Mouse (Mus musculus): ENCODE measurements around the gene Nsun6.

Nsun6 gene

DNA sequence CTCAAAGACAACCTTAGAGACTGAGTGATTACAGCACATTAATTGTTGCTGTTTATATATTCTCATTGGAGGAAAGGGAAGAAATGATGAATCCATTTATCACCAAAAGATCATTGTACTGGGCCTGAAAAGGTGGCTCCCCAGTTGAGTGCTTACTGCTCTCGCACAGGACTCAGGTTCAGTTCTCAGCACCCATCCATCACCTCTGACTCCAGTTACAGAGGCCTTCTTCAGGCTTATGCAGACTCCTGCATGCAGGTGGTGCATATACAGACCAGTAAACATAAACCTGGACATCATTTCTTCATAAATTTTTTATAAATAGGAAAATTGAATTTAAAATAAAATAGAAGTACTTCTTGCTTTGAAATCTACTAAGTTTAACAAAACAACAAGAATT lies 46.8 kb downstream of the Nsun6 start:
- POLR2A ChIA-PET: no interaction called here
- CTCF ChIA-PET: no interaction called here

DNA sequence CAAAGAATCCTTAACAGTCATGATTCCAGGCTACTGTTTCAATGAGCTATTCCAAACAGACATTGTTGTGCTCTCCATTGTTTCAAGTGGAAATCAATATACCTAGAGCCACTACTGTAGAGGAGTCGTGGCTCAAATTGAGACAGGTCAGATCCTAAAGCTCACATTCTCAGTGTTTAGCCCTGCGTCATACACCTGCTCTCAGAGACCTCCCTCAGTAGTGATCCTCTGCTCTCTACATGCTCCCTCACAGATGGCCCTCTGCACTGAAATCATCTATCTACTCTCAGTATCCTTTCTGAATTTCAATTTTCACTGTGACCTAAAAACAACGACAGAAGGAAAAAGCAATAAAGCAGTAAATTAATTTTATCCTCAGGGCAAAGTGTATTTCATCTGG lies 47.3 kb downstream of the Nsun6 start:
- ChIA-PET CTCF (interaction anchor here in 1 of 4 experiments (0.7 kb wide), 1 partner anchor 13 kb away, joined by 3 read pairs; no protein-coding TSS in a partner anchor), POLR2A (no interaction called here)

DNA sequence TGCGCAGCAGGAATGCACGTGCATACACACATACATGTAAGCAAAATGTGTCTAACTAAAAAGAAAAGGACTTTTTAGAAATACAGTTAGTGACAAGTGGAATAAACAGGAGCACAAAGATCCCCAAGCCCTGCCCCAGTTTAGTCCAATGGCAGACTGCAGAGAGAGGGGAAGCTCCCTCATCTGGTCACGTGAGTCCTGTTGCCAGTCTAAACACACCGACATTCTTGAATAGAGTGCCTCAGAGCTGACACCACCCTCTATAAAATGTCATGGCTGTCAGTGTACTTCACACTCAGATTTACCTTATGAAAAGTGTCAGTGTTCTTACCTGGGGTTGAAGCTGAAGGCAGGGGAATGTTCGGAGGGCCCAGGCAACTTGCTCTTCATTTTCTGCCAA lies 57.0 kb downstream of the Nsun6 start:
- CTCF ChIA-PET: no interaction called here
- POLR2A ChIA-PET: interaction anchor here in 1 of 4 experiments (0.6 kb wide), 1 partner anchor 43 kb away, joined by 4 read pairs; no protein-coding TSS in a partner anchor

DNA sequence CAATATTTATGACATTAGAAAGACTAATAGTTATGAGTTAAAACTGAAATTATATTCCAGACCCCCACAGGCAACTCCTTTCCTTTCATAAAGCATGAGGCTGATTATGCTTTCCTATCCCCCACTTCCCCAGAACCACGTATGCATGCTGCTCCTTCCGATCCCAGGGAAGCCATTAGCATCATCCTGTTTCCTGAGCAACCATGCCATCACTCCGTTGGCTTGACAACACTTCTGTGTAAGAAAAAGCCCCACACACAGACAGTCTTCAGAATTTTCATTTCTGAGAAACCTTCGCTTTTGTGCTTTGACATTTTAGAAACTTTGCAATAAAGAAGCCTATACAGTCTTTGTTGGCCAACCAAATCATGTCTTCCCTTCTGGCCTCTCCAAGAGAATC lies 58.8 kb downstream of the Nsun6 start:
- ChIA-PET CTCF (no interaction called here), POLR2A (no interaction called here)

DNA sequence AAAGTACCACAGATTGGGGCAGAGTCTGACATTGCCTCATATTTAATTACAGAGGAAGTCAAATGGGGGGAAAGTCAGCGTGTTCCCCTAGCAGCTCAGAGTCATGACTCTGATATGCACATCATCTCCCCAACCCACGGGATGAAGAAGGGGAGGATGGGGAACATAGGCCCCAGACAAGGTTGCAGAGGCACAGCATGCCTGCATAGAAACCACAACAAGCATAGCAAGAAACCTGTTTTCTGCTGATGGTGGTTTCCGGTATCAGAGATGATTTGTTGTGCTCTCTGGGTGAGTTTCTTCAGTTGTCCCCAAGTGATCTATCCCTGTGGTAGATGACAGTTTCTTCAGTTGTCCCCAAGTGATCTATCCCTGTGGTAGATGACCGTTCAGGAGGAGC lies 62.3 kb downstream of the Nsun6 start:
- CTCF ChIA-PET: no interaction called here

DNA sequence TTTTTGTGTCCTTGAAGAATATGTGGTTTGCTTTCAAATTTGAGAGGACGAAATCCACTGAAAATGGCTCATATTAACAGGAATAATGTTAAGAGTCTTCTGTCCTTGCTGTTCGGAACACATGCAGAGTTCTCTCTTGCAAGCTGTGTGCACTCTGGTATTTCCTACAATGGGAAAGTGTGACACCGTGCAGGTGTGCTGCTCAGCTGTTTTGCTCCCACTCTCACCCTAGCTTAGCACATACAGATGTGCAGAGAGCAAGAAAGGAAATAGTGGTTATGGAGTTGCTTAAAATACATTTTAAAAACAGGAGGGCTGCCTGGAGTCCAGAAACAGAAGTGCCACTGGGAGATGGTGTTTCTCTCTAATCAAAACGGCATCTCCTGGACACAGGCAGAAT lies 65.5 kb downstream of the Nsun6 start:
- ChIA-PET POLR2A (no interaction called here), CTCF (interaction anchor here in 1 of 4 experiments (0.6 kb wide), 1 partner anchor 26 kb away, joined by 3 read pairs; no protein-coding TSS in a partner anchor)

More for the DNA sequence above, 62.3 kb downstream of the Nsun6 start:
- POLR2A ChIA-PET: no interaction called here

DNA sequence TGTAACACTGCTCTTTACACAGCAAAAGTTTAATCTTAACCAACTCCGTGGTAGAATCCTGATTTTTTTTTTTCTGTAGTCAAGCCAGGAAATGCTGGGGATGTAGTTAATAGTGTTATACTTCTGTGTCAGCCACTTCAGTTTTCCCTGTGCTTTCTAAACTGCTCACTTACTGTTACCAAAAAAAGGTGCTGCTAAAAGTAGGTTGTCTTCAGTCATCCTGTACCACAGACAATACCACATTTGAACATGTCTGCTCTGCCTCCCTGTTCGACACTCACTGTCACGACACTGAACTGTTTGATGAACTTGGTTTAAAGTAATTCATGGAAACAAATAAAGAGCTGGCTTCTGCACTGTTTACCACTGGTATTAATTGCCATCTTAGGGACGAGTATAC lies 66.4 kb downstream of the Nsun6 start:
- ChIA-PET POLR2A (no interaction called here), CTCF (no interaction called here)

DNA sequence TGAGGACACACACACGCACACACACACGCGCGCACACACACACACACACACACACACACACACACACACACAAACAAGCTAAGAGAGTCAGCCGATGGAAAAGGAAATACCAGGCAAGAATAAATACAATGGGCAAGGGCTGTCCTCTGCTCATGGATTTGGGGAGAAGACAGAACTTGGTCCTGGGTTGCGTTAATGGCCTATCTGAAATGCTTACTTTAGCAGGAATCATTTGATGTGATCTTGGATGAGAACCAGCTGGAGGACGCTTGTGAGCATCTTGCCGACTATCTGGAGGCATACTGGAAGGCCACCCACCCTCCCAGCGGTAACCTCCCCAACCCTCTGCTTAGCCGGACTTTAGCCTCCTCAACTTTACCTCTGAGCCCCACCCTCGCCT lies 70.8 kb downstream of the Nsun6 start:
- POLR2A ChIA-PET: no interaction called here
- CTCF ChIA-PET: no interaction called here

DNA sequence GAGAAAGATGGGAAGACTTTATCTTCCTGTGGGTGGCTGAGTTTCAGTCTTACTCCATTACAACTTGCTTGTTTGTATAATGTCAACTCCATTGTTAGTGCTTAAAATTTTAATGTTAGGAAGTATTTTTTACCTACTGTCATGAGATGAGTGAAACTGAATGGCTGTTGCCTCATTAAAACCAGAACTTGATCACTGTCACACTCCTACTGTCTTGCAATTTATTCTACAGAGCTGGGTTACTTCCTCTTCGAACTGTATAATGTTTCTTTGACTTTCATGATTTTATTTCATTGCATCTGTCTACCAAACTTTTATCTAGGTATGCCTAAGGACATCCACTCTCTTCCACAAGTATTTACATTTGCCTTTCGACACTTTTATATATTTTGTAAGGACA lies 93.4 kb downstream of the Nsun6 start:
- POLR2A ChIA-PET: interaction anchor here in 1 of 4 experiments (0.7 kb wide), 1 partner anchor 43 kb away, joined by 3 read pairs; no protein-coding TSS in a partner anchor
- CTCF ChIA-PET: no interaction called here

DNA sequence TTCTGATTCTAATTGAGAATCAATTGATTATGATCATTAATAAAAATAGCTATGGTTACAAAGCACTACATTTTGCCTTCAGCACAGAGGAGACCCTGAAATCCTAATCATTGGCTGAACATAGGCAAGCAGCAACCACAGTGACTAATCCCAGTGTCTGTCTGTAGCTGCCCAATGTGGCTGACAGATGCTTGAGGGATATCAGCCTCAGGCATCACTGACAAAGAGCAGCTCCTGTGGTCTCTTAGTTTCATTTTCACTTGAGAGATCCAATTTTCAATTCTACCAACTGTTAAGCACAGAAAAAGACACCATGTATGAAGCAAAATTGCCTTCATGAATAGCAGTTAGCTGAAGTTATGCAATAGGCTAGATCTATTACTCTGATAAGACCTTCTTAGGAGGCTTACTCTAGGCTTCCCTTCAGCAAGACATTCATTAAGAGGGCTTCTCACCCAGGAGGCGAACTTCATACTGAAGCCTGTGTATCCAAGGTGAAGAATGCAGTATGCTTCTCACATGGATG lies 93.8 kb downstream of the Nsun6 start:
- CTCF ChIA-PET: interaction anchor here in 1 of 4 experiments (0.6 kb wide), 1 partner anchor 80 kb away, joined by 3 read pairs; no protein-coding TSS in a partner anchor

DNA sequence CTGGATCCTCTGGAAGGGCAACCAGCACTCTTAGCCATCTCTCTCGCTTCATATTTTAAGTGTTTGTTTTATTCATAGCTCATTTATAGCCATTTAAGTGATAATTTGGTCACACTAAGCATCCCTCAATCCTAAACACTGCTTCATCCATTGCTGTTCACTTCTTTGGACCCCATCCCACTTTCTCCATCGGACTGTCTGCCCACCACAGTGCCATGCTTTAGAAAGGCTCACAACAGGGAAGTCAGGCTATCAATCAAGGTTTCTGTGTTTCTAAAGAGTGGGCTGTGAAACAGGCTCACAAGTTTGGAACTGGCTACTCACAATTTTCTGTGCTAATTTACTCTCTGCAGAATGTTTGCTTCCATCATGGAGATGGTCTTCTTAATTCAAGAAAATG lies 101.8 kb downstream of the Nsun6 start:
- POLR2A ChIA-PET: no interaction called here
- CTCF ChIA-PET: no interaction called here

More for the DNA sequence above, 93.8 kb downstream of the Nsun6 start:
- POLR2A ChIA-PET: interaction anchor here in 1 of 4 experiments (0.7 kb wide), 1 partner anchor 43 kb away, joined by 3 read pairs; no protein-coding TSS in a partner anchor

Measured in embryonic stem cell, embryonic (primary cell).